Mouse (Mus musculus) CH12.LX (cell line): ENCODE measurements around the gene Sstr3. TPM values are rescaled to one million over a fixed set of nuclear protein-coding genes. Genes with fewer than 3 reads are reported as not detected.

ENCODE experiments used
- DNase-seq: peaks from one replicate; pipeline ENCODE4 v3.0.0-alpha.2; 2013; ENCODE audit errors: extremely low read depth
- H3K27ac ChIP-seq: 2 replicates; pipeline ENCODE4 v1.5.1; 2012; ENCODE audit warnings: low read depth, mild to moderate bottlenecking, control low read depth, moderate library complexity; ENCODE audit not compliant: insufficient read depth
- H3K27me3 ChIP-seq: replicated peaks from 2 replicates; pipeline ENCODE3; 2012; ENCODE audit warnings: inconsistent platforms
- H3K36me3 ChIP-seq, 2 experiments: replicated peaks in 1 of 2; 2 replicates each; pipeline versions ENCODE3 to v1.6.1; 2012; ENCODE audit warnings: inconsistent platforms in 1 of 2, low read length in 1 of 2, mild to moderate bottlenecking in 1 of 2, mixed read lengths in 1 of 2, moderate library complexity in 1 of 2; ENCODE audit not compliant: control insufficient read depth in 1 of 2, insufficient read depth in 1 of 2
- H3K4me1 ChIP-seq, 2 experiments: 2 replicates each; pipeline ENCODE4 v1.6.1; 2012; ENCODE audit warnings: inconsistent platforms in 1 of 2, moderate library complexity in 1 of 2; ENCODE audit not compliant: insufficient read depth in 2 of 2, control insufficient read depth in 1 of 2
- H3K4me2 ChIP-seq: 2 replicates; pipeline ENCODE4 v1.6.1; 2012; ENCODE audit warnings: low read depth, mild to moderate bottlenecking, control low read depth; ENCODE audit not compliant: poor library complexity, insufficient read depth, severe bottlenecking
- H3K4me3 ChIP-seq, 3 experiments: fragments of 150-350 bp in 1 of 3; sonication (generic) in 1 of 3; replicated peaks in 1 of 3; 2 replicates each; pipeline versions ENCODE3 to v1.5.1; 2011 to 2012; ENCODE audit warnings: low read depth in 2 of 3, low read length in 2 of 3, mild to moderate bottlenecking in 2 of 3, moderate library complexity in 2 of 3, control low read depth in 1 of 3, improper control_type of control experiment in 1 of 3, inconsistent platforms in 1 of 3, mixed read lengths in 1 of 3; ENCODE audit not compliant: poor library complexity in 1 of 3
- H3K79me2 ChIP-seq: replicated peaks from 2 replicates; pipeline ENCODE4 v1.6.1; 2012; ENCODE audit warnings: mild to moderate bottlenecking, moderate library complexity; ENCODE audit not compliant: control insufficient read depth, poor library complexity, insufficient read depth, severe bottlenecking; ENCODE audit errors: extremely low read depth
- H3K9ac ChIP-seq: 2 replicates; pipeline ENCODE4 v1.6.1; 2012; ENCODE audit warnings: low read depth, mild to moderate bottlenecking, control low read depth, moderate library complexity; ENCODE audit not compliant: insufficient read depth
- H3K9me3 ChIP-seq: replicated peaks from 2 replicates; pipeline ENCODE3; 2012; ENCODE audit warnings: low read length, inconsistent platforms, mixed read lengths
- CHD2 ChIP-seq: IDR thresholded peaks from 2 replicates; pipeline ENCODE4 v1.6.1; 2011; ENCODE audit warnings: low read length, improper control_type of control experiment
- CTCF ChIP-seq, 2 experiments: IDR thresholded peaks in 1 of 2; conservative IDR thresholded peaks in 1 of 2; 2 replicates each; pipeline ENCODE4 v1.5.1; 2011 to 2012; ENCODE audit warnings: low read depth in 2 of 2, low read length in 2 of 2, improper control_type of control experiment in 1 of 2, inconsistent platforms in 1 of 2, mild to moderate bottlenecking in 1 of 2, moderate library complexity in 1 of 2
- E2F4 ChIP-seq: IDR thresholded peaks from 2 replicates; pipeline ENCODE4 v1.6.1; 2011; ENCODE audit warnings: low read depth, low read length, improper control_type of control experiment; ENCODE audit not compliant: insufficient replicate concordance
- ELF1 ChIP-seq: IDR thresholded peaks from 2 replicates; pipeline ENCODE4 v1.6.1; 2014; ENCODE audit warnings: low read depth, mild to moderate bottlenecking, inconsistent platforms, low read length, improper control_type of control experiment
- EP300 ChIP-seq: IDR thresholded peaks from 2 replicates; pipeline ENCODE4 v1.6.1; 2011; ENCODE audit warnings: low read length, improper control_type of control experiment
- IRF4 ChIP-seq: IDR thresholded peaks from 2 replicates; pipeline ENCODE4 v1.6.1; 2014; ENCODE audit warnings: low read depth, mild to moderate bottlenecking, inconsistent platforms, low read length, improper control_type of control experiment
- JUN ChIP-seq: IDR thresholded peaks from 2 replicates; pipeline ENCODE4 v1.6.1; 2011; ENCODE audit warnings: low read depth, mild to moderate bottlenecking, low read length, improper control_type of control experiment, moderate library complexity; ENCODE audit not compliant: insufficient read depth
- JUND ChIP-seq: conservative IDR thresholded peaks from 2 replicates; pipeline ENCODE4 v1.6.1; 2011; ENCODE audit warnings: low read depth, low read length, improper control_type of control experiment
- MAFK ChIP-seq: IDR thresholded peaks from 2 replicates; pipeline ENCODE4 v1.6.1; 2011; ENCODE audit warnings: low read length, improper control_type of control experiment; ENCODE audit not compliant: insufficient replicate concordance
- MAZ ChIP-seq: IDR thresholded peaks from 2 replicates; pipeline ENCODE4 v1.6.1; 2012; ENCODE audit warnings: low read depth, mild to moderate bottlenecking, inconsistent platforms, low read length, improper control_type of control experiment, moderate library complexity
- MXI1 ChIP-seq: IDR thresholded peaks from 2 replicates; pipeline ENCODE4 v1.6.1; 2011; ENCODE audit warnings: mild to moderate bottlenecking, low read depth, low read length, improper control_type of control experiment
- NELFE ChIP-seq: IDR thresholded peaks from 2 replicates; pipeline ENCODE4 v1.6.1; 2011; ENCODE audit warnings: low read depth, low read length, improper control_type of control experiment
- POLR2A ChIP-seq: IDR thresholded peaks from 2 replicates; pipeline ENCODE4 v1.6.1; 2011; ENCODE audit warnings: low read depth, mild to moderate bottlenecking, improper control_type of control experiment, low read length
- RAD21 ChIP-seq: IDR thresholded peaks from 2 replicates; pipeline ENCODE4 v1.6.1; 2011; ENCODE audit warnings: low read depth, mild to moderate bottlenecking, low read length, improper control_type of control experiment, moderate library complexity
- RCOR1 ChIP-seq: conservative IDR thresholded peaks from 2 replicates; pipeline ENCODE4 v1.6.1; 2012; ENCODE audit warnings: low read depth, mild to moderate bottlenecking, inconsistent platforms, low read length, improper control_type of control experiment
- SIN3A ChIP-seq: IDR thresholded peaks from 2 replicates; pipeline ENCODE4 v1.6.1; 2012; ENCODE audit warnings: low read length, improper control_type of control experiment, inconsistent platforms
- SMC3 ChIP-seq: IDR thresholded peaks from 2 replicates; pipeline ENCODE4 v1.6.1; 2011; ENCODE audit warnings: low read depth, low read length, improper control_type of control experiment
- UBTF ChIP-seq: IDR thresholded peaks from 2 replicates; pipeline ENCODE4 v1.6.1; 2012; ENCODE audit warnings: low read depth, mild to moderate bottlenecking, inconsistent platforms, low read length, improper control_type of control experiment, moderate library complexity
- USF1 ChIP-seq: IDR thresholded peaks from 2 replicates; pipeline ENCODE4 v1.6.1; 2014; ENCODE audit warnings: low read depth, mild to moderate bottlenecking, inconsistent platforms, low read length, improper control_type of control experiment
- USF2 ChIP-seq: conservative IDR thresholded peaks from 2 replicates; pipeline ENCODE4 v1.6.1; 2011; ENCODE audit warnings: low read depth, low read length, improper control_type of control experiment
- ZC3H11A ChIP-seq: IDR thresholded peaks from 2 replicates; pipeline ENCODE4 v1.6.1; 2012; ENCODE audit warnings: low read depth, mild to moderate bottlenecking, inconsistent platforms, low read length, improper control_type of control experiment
- ZKSCAN1 ChIP-seq: IDR thresholded peaks from 2 replicates; pipeline ENCODE4 v1.6.1; 2012; ENCODE audit warnings: low read depth, inconsistent platforms, low read length, improper control_type of control experiment, borderline replicate concordance
- ZNF384 ChIP-seq: IDR thresholded peaks from 2 replicates; pipeline ENCODE4 v1.6.1; 2012; ENCODE audit warnings: low read depth, low read length, improper control_type of control experiment, inconsistent platforms
- dilution Hi-C: fragments of 300-500 bp; cut with MboI; formaldehyde crosslinking; loops from 2 replicates; pipeline ENCODE4 v1.14.3; 2020; ENCODE audit warnings: low sequenced_read_pairs; ENCODE audit not compliant: extremely low pct_unique_long_range_greater_than_20kb, extremely low pct_ligation_motif_present
- in situ Hi-C: fragments of 300-500 bp; cut with MboI; formaldehyde crosslinking; loops from 3 replicates; pipeline ENCODE4 v1.14.3; 2019; ENCODE audit warnings: low sequenced_read_pairs, low pct_ligation_motif_present, low pct_unique_long_range_greater_than_20kb, mixed read lengths
- polyA plus RNA-seq: library from polyadenylated mRNA; unstranded; fragments of >175 nt; gene quantifications from 2 replicates; pipeline ENCODE4 v1.2.1, GENCODE M21; 2012; ENCODE audit warnings: low read depth; ENCODE audit not compliant: insufficient read length
- total RNA-seq, 2 experiments: library from RNA; depleted of rRNA; stranded (reverse); fragments of 300-350 nt in 1 of 2; fragments of >200 nt in 1 of 2; gene quantifications; 2 replicates each; pipeline ENCODE4 v1.2.3; 2012 to 2014

The Sstr3 gene
- total and polyA plus RNA-seq, 3 experiments: 0.36 TPM; not detected in 2

- no peak for TF ChIP-seq EP300
- no peak for TF ChIP-seq E2F4
- TF ChIP-seq ELF1: no peak
- no peak for TF ChIP-seq RCOR1
- TF ChIP-seq MAFK: no peak
- no peak for TF ChIP-seq JUN
- TF ChIP-seq SIN3A: no peak
- TF ChIP-seq CHD2: no peak
- in situ Hi-C loops (loop anchor here (5.0 kb wide), 1 partner anchor 42 kb away; no protein-coding TSS in a partner anchor), dilution Hi-C loops (no loop called here)
- H3K4me3 ChIP-seq: no peak overlapping the region
- H3K4me2 ChIP-seq: no peak overlapping the region
- H3K27ac ChIP-seq: no peak overlapping the region
- H3K9me3 ChIP-seq: no peaks in the 10 kb centered on the region
- no peak for DNase-seq
- H3K9ac ChIP-seq: no peak overlapping the region
- peaks cover 0 to 43% of the 10 kb centered on the region in 2 experiments for H3K36me3 ChIP-seq
- H3K79me2 ChIP-seq: no peaks in the 10 kb centered on the region
- H3K4me1 ChIP-seq: peaks cover 33 to 36% of the 10 kb centered on the region in 2 experiments
- H3K27me3 ChIP-seq: no peaks in the 10 kb centered on the region
These were observed 20.3 kb downstream of the Sstr3 start for GRCm38 (mm10) chr15:78524163-78524562.

GRCm38 (mm10) chr15:78521892-78522291 lies 22.6 kb downstream of the Sstr3 start:
- DNase-seq: no peak
- Histone ChIP-seq H3K27ac (no peak overlapping the region), H3K36me3 (peaks cover 0 to 40% of the 10 kb centered on the region in 2 experiments), H3K79me2 (no peaks in the 10 kb centered on the region), H3K9ac (no peak overlapping the region), H3K4me1 (peaks cover 25 to 40% of the 10 kb centered on the region in 2 experiments), H3K27me3 (no peaks in the 10 kb centered on the region), H3K9me3 (no peaks in the 10 kb centered on the region), H3K4me2 (no peak overlapping the region), H3K4me3 (no peak overlapping the region)
- dilution Hi-C loops (no loop called here), in situ Hi-C loops (loop anchor here (5.0 kb wide), 1 partner anchor 40 kb away; no protein-coding TSS in a partner anchor)
- no peak for TF ChIP-seq ELF1
- TF ChIP-seq POLR2A: no peak
- no peak for TF ChIP-seq IRF4
- TF ChIP-seq ZKSCAN1: no peak
- TF ChIP-seq NELFE: no peak
- no peak for TF ChIP-seq JUND
- TF ChIP-seq E2F4: no peak

GRCm38 (mm10) chr15:78521331-78521730 lies 23.2 kb downstream of the Sstr3 start:
- no peak overlapping the region for H3K27ac ChIP-seq
- peaks cover 0 to 34% of the 10 kb centered on the region in 2 experiments for H3K36me3 ChIP-seq
- H3K4me2 ChIP-seq: no peak overlapping the region
- H3K9ac ChIP-seq: no peak overlapping the region
- no peak for TF ChIP-seq SMC3
- no peak for TF ChIP-seq ZC3H11A
- no peak for TF ChIP-seq MAZ
- TF ChIP-seq USF2: no peak
- TF ChIP-seq USF1: no peak
- TF ChIP-seq CHD2: no peak
- no peak for TF ChIP-seq UBTF
- TF ChIP-seq EP300: no peak
- TF ChIP-seq RAD21: no peak
- TF ChIP-seq MXI1: no peak
- no peak for TF ChIP-seq ZNF384
- no peak for TF ChIP-seq ZKSCAN1
- TF ChIP-seq CTCF (conservative IDR thresholded peaks at IDR 0.05 in 1 of 2, IDR thresholded peaks at IDR 0.05 in 1 of 2; ENCODE audit: low read depth in 2 of 2, low read length in 2 of 2): no peak
- no peak for TF ChIP-seq JUN
- no peak for TF ChIP-seq POLR2A
- no peak for TF ChIP-seq RCOR1
- TF ChIP-seq JUND: no peak
- no peak for TF ChIP-seq E2F4
- TF ChIP-seq, all 38 proteins: peak for 0
- in situ Hi-C loops (loop anchor here (5.0 kb wide), 1 partner anchor 39 kb away; no protein-coding TSS in a partner anchor), dilution Hi-C loops (no loop called here)
- Histone ChIP-seq H3K27me3 (no peaks in the 10 kb centered on the region), H3K4me3 (no peak overlapping the region), H3K9me3 (no peaks in the 10 kb centered on the region), H3K79me2 (no peaks in the 10 kb centered on the region), H3K4me1 (peaks cover 25 to 40% of the 10 kb centered on the region in 2 experiments)
- no peak for DNase-seq
